Mouse (Mus musculus): ENCODE data around the gene Fbxl15. TPM values are rescaled to one million over a fixed set of nuclear protein-coding genes. Genes with fewer than 3 reads are reported as not detected.

Gene Fbxl15
- polyA plus RNA-seq, 1 experiment, result 13.1 TPM

DNA sequence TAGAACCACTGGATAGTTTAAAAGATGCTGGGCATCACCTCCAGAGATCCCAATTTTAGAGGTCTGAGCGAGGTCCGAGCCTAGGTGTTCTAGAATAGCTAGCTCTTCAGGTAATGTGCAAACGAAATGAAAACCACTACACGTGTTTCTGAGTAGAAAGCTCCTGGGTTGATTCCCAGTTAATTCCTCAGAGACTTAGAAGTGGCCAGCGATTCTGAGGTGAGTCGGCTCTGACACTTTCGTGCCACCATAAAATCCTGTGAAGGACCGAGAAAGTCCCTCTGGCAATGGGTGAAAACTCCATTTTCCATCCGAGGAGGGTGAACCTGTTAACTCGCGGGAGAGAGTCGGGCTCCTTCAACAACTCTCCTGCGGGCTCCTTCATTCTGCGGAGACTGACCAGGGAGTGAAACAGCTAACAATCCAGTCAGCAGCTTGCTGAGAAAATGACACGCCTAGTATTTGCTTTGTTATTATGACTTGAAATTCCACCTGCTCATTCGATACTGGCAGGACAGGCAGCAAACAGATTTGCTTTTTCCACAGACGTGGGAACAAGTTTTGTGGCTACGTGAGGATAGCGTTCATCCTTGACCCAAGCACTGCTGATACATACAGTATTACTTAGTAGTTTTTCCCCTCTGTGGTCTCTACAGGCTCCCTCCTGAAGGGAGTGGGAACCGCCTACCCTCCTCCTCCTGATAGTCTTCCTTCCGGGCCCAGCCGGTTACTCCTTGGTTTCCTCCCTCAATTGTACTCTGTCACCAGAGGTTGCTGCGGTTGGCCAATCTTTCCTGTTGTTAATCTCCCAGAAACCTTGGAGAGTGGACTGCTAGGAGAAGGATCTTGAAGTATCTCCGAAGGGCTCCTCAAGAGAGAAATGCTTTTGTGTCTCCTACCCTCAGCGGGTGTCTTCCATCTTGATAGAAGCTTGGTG is 29.6 kb downstream of the Fbxl15 start:
- no peaks in the 10 kb centered on the region for H3K79me3 ChIP-seq (ENCODE audit: low read depth)
- H3K27me3 ChIP-seq (ENCODE audit: control insufficient read depth, insufficient read depth, insufficient read length), result no peaks in the 10 kb centered on the region
- no peak overlapping the region for H3ac ChIP-seq (ENCODE audit: control insufficient read depth, insufficient read length, low read depth)
- H3K36me3 ChIP-seq (ENCODE audit: control insufficient read depth, insufficient read depth), result no peaks in the 10 kb centered on the region
- no peak for TF ChIP-seq MYOG (IDR thresholded peaks at IDR 0.05; ENCODE audit: control insufficient read depth, extremely low read depth, insufficient read length)
- TF ChIP-seq FOSL1 (IDR thresholded peaks at IDR 0.05; ENCODE audit: insufficient read depth, low read length, poor library complexity, severe bottlenecking), result no peak
- TF ChIP-seq USF1 (IDR thresholded peaks at IDR 0.05; ENCODE audit: low read depth), result no peak
- no peak for TF ChIP-seq MYOD1 (IDR thresholded peaks at IDR 0.05; ENCODE audit: control insufficient read depth, insufficient read length, low read depth)
- no peak for TF ChIP-seq CTCF (IDR thresholded peaks at IDR 0.05; ENCODE audit: control insufficient read depth, insufficient read depth, insufficient read length)
- TF ChIP-seq CEBPB (IDR thresholded peaks at IDR 0.05; ENCODE audit: low read depth), result no peak
- TF ChIP-seq MAX (IDR thresholded peaks at IDR 0.05), result no peak
- H3K4me3 ChIP-seq (ENCODE audit: insufficient read depth, poor library complexity, severe bottlenecking), result no peak overlapping the region
- H3K79me2 ChIP-seq (ENCODE audit: control insufficient read depth, insufficient read depth), result no peaks in the 10 kb centered on the region

DNA sequence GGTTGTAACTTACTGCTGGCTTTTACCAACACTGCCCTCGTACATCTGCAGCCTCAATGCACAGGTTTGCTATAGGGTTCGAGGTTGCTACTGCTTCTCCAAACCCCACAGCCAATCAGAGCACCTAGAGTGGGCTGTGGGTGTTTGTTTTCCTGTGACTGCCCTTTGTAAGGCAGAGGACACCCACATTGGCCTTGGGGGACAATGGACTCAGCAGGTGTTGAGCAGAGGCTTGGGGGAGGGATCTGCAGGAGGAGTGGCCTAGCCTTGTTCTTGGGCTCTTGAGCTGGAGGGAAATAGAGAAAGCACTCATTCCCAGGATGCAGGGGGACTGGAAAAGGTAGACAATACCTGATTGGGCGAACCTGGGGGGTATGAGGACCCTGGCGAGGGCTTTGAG is 30.4 kb downstream of the Fbxl15 start:
- Histone ChIP-seq H3K4me3 (ENCODE audit: insufficient read depth, poor library complexity, severe bottlenecking) (no peak overlapping the region), H3ac (ENCODE audit: control insufficient read depth, insufficient read length, low read depth) (no peak overlapping the region), H3K36me3 (ENCODE audit: control insufficient read depth, insufficient read depth) (no peaks in the 10 kb centered on the region), H3K79me2 (ENCODE audit: control insufficient read depth, insufficient read depth) (no peaks in the 10 kb centered on the region), H3K79me3 (ENCODE audit: low read depth) (no peaks in the 10 kb centered on the region), H3K27me3 (ENCODE audit: control insufficient read depth, insufficient read depth, insufficient read length) (no peaks in the 10 kb centered on the region)
- no peak for TF ChIP-seq MYOG (IDR thresholded peaks at IDR 0.05; ENCODE audit: control insufficient read depth, extremely low read depth, insufficient read length)

DNA sequence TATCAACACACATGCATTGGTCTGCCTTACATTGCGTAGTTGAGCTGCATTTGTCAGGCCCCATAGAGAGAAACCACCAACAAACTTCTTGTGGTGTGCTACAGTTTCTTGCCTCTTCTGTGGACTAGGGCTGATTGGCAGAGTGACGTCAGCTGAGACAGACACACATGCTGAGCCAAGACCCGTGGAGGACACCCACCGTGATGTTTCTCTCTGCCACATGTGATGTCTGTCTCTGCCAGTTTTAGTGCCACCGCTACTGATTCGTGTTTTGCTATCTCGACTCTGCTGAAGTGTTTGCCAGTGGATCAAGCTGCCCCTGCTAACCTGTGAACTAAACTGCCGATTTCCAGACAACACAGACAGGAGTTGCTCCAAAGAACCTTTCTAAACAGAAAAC is 34.1 kb downstream of the Fbxl15 start:
- Histone ChIP-seq H3K79me2 (ENCODE audit: control insufficient read depth, insufficient read depth) (no peaks in the 10 kb centered on the region), H3K27me3 (ENCODE audit: control insufficient read depth, insufficient read depth, insufficient read length) (no peaks in the 10 kb centered on the region), H3K36me3 (ENCODE audit: control insufficient read depth, insufficient read depth) (no peaks in the 10 kb centered on the region), H3K79me3 (ENCODE audit: low read depth) (no peaks in the 10 kb centered on the region), H3K4me3 (ENCODE audit: insufficient read depth, poor library complexity, severe bottlenecking) (no peak overlapping the region), H3ac (ENCODE audit: control insufficient read depth, insufficient read length, low read depth) (no peak overlapping the region)
- no peak for TF ChIP-seq CEBPB (IDR thresholded peaks at IDR 0.05; ENCODE audit: low read depth)
- no peak for TF ChIP-seq FOSL1 (IDR thresholded peaks at IDR 0.05; ENCODE audit: insufficient read depth, low read length, poor library complexity, severe bottlenecking)
- no peak for TF ChIP-seq MYOD1 (IDR thresholded peaks at IDR 0.05; ENCODE audit: control insufficient read depth, insufficient read length, low read depth)
- no peak for TF ChIP-seq MAX (IDR thresholded peaks at IDR 0.05)
- TF ChIP-seq USF1 (IDR thresholded peaks at IDR 0.05; ENCODE audit: low read depth), result no peak
- TF ChIP-seq CTCF (IDR thresholded peaks at IDR 0.05; ENCODE audit: control insufficient read depth, insufficient read depth, insufficient read length), result no peak
- TF ChIP-seq MYOG (IDR thresholded peaks at IDR 0.05; ENCODE audit: control insufficient read depth, extremely low read depth, insufficient read length), result no peak

DNA sequence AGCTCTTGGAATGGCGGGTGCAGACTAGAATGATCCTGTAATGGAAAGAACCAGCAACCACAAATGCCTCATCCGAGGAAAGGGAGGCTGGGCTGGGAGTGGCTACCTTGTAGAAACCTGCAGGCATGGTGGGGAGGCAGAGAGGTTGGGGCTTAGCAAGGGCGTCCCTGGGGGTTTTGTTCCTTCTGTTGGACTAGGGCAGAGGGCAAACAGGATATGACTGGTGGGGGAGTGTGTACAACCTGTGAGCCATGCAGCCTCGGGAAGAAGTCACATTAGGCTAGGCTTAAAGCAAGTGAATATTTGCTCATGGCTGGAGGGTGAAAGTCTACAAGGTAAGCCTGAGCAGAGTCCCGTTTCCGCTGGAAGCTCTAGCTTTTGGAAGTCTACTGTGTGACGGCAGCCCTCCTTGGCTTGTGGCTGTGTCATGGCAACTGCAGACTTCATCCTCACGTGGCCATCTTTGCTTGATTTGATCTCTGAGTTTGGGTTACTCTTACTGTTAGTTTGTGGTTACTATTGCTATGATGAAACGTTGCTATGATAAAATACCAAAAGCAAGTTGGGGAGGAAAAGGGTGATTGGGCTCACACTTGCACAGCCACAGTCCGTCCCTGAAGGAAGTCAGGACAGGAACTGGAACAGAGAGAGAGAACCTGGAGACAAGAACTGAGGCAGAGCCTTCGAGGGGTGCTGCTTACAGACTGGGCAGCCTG is 35.5 kb downstream of the Fbxl15 start:
- Histone ChIP-seq H3K27me3 (ENCODE audit: control insufficient read depth, insufficient read depth, insufficient read length) (no peaks in the 10 kb centered on the region), H3K79me2 (ENCODE audit: control insufficient read depth, insufficient read depth) (no peaks in the 10 kb centered on the region), H3K36me3 (ENCODE audit: control insufficient read depth, insufficient read depth) (no peaks in the 10 kb centered on the region), H3ac (ENCODE audit: control insufficient read depth, insufficient read length, low read depth) (no peak overlapping the region), H3K4me3 (ENCODE audit: insufficient read depth, poor library complexity, severe bottlenecking) (no peak overlapping the region), H3K79me3 (ENCODE audit: low read depth) (no peaks in the 10 kb centered on the region)
- TF ChIP-seq MAX (IDR thresholded peaks at IDR 0.05), result no peak
- TF ChIP-seq MYOG (IDR thresholded peaks at IDR 0.05; ENCODE audit: control insufficient read depth, extremely low read depth, insufficient read length), result no peak
- no peak for TF ChIP-seq MYOD1 (IDR thresholded peaks at IDR 0.05; ENCODE audit: control insufficient read depth, insufficient read length, low read depth)
- no peak for TF ChIP-seq CTCF (IDR thresholded peaks at IDR 0.05; ENCODE audit: control insufficient read depth, insufficient read depth, insufficient read length)

DNA sequence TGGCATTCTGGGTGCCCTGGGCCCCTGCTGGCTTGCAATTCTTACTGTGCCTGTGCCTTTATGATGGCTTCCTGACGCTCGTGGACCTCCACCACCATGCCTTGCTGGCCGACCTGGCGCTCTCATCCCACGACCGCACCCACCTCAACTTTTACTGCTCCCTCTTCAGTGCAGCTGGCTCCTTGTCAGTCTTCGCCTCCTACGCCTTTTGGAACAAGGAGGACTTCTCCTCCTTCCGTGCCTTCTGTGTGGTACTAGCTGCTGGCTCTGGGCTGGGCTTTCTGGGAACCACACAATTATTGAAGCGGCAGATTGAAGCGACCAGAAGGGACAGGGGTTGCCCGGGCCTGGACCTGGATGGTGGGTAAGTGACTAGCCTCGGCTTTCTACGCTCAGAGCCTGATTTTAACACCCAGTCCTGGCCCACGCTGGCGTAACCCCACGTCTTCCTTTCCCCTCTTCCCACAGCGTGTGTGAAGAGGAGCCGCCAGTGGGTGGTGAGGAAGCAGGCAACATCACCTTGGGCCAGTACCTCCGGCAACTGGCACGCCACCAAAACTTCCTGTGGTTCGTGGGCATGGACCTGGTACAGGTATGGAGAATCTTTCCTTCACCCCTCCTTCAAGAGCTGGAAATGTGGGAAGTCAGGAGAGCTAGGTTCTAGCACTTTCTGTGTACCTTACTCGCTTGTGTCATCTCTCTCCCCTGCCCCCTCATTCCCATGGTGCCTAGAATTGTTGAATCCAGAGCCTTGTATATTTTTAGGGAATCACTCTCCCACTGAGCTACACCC is 40.0 kb downstream of the Fbxl15 start:
- no peak overlapping the region for H3K4me3 ChIP-seq (ENCODE audit: insufficient read depth, poor library complexity, severe bottlenecking)
- no peak overlapping the region for H3ac ChIP-seq (ENCODE audit: control insufficient read depth, insufficient read length, low read depth)
- no peaks in the 10 kb centered on the region for H3K36me3 ChIP-seq (ENCODE audit: control insufficient read depth, insufficient read depth)
- no peak for TF ChIP-seq MYOD1 (IDR thresholded peaks at IDR 0.05; ENCODE audit: control insufficient read depth, insufficient read length, low read depth)
- TF ChIP-seq MYOG (IDR thresholded peaks at IDR 0.05; ENCODE audit: control insufficient read depth, extremely low read depth, insufficient read length), result no peak
- no peak for TF ChIP-seq FOSL1 (IDR thresholded peaks at IDR 0.05; ENCODE audit: insufficient read depth, low read length, poor library complexity, severe bottlenecking)
- no peak for TF ChIP-seq CTCF (IDR thresholded peaks at IDR 0.05; ENCODE audit: control insufficient read depth, insufficient read depth, insufficient read length)
- no peak for TF ChIP-seq MAX (IDR thresholded peaks at IDR 0.05)
- TF ChIP-seq CEBPB (IDR thresholded peaks at IDR 0.05; ENCODE audit: low read depth), result no peak
- no peak for TF ChIP-seq USF1 (IDR thresholded peaks at IDR 0.05; ENCODE audit: low read depth)
- no peaks in the 10 kb centered on the region for H3K27me3 ChIP-seq (ENCODE audit: control insufficient read depth, insufficient read depth, insufficient read length)
- no peaks in the 10 kb centered on the region for H3K79me2 ChIP-seq (ENCODE audit: control insufficient read depth, insufficient read depth)
- H3K79me3 ChIP-seq (ENCODE audit: low read depth), result no peaks in the 10 kb centered on the region
